Mouse (Mus musculus): ENCODE measurements around the gene Odf2l. TPM values are rescaled to one million over a fixed set of nuclear protein-coding genes. Genes with fewer than 3 reads are reported as not detected.

Odf2l gene
- total RNA-seq, 2 experiments from 2014 or later = 17.6 to 30.1 TPM

DNA sequence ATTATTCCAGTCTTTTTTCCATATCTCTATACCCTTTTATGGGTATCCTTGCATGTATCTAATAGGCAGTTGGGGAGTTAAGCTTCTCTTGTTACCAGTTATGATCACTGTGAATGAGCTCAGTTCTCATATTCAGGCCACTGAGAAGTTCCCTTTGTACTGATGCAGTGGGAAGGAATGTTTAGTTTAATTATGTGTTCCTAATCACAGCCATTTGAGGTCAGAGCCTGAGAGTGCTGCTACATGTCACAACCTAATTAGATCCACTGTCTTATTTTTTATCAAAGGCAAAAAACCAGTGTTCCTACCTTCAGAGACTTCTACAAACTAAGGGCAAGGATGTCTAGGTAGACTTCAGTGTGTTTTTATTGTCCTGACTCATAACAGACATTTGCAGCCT is 11.0 kb downstream of the Odf2l start:
- DNase-seq (ENCODE audit: low spot score in 2 of 2) = no peak
- intact Hi-C loops (cut with DNase I) = loop anchor here (10.0 kb wide), 2 partner anchors 305 to 405 kb away; partner anchors contain the start of gene Sh3glb1

DNA sequence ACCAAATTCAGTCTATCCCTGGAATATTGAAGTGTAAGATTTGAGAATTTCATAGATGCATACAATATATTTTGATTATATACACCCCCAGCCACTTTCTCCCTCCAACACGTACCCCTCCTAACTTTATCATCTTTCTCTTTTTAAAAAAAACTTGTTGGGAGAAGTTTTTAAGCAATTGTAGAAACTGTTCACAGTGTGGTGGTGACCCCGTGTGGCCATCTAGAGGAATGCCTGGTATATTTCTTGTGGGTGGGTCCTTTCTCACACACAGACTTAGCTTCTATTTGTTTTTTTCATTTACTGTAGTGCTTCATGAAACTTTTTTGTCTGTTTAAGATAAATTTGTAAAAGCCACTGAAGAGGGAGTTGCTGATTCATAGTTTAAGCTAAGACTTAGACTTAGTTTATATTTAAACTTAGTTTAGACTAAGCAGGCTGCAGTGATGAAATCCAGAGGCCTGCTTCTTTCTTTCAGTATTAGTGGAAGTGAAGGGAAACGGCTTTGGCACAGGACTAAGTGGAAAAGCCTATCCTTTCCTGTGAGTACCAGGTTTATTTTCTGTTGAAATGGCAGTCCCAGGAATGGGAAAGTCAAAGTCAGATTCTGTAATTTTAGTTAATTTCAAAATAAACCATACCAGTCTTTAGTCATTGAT is 13.0 kb downstream of the Odf2l start:
- intact Hi-C loops (cut with DNase I) = loop anchor here (5.0 kb wide), 1 partner anchor 439 kb away; no protein-coding TSS in a partner anchor
- no peak for DNase-seq (ENCODE audit: low spot score in 2 of 2)

- DNase-seq (ENCODE audit: low spot score in 2 of 2) = no peak
- intact Hi-C loops (cut with DNase I) = no loop called here
Measured at GRCm38 (mm10) chr3:145140236-145140635, 21.8 kb downstream of the Odf2l start.

DNA sequence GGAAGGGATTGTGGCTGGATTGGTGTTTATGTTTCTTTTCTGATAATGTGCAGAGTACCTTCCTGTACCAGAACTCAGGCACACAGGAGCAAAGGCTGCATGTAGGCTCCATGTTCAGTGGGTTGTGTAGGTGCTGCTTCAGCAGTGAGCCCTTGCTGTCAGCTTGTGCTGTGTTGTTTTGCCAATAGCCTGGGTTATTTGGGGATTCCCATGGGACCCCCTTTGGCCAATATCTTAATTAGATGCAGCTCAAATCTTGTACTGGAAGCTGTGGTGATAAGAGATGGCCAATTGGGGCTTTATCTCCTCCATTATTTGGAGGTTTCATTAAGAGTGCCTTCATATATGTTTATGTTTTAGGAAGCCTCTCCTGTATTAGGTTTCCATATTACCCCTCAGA is 24.5 kb downstream of the Odf2l start:
- DNase-seq (ENCODE audit: low spot score in 2 of 2) = no peak
- intact Hi-C loops (cut with DNase I) = no loop called here

GRCm38 (mm10) chr3:145143856-145144255 is 25.5 kb downstream of the Odf2l start:
- intact Hi-C loops (cut with DNase I) = no loop called here
- DNase-seq (ENCODE audit: low spot score in 2 of 2) = no peak

GRCm38 (mm10) chr3:145146871-145147270 is 28.5 kb downstream of the Odf2l start:
- intact Hi-C loops (cut with DNase I) = no loop called here
- no peak for DNase-seq (ENCODE audit: low spot score in 2 of 2)

DNA sequence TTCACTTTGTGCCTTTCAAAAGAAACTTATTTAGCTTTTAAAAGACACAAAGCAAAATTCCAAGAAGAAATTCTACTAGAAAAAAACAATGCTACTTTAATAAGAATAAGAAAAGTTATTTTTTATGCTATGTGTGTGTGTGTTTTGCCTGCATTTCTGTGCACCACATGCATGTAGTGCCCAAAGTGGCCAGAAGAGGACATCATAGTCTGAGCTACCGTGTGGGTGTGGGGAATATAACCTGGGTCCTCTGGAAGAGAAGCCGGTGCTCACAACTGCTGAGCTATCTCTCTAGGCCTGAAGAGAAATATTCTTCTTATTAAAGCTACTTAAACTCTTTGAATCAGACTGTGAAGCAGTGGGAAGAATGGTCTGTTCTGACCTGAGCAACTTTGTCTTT is 29.1 kb downstream of the Odf2l start:
- no peak for DNase-seq (ENCODE audit: low spot score in 2 of 2)
- intact Hi-C loops (cut with DNase I) = no loop called here

- intact Hi-C loops (cut with DNase I) = no loop called here
- no peak for DNase-seq (ENCODE audit: low spot score in 2 of 2)
Measured at GRCm38 (mm10) chr3:145147952-145148351, 29.6 kb downstream of the Odf2l start.

DNA sequence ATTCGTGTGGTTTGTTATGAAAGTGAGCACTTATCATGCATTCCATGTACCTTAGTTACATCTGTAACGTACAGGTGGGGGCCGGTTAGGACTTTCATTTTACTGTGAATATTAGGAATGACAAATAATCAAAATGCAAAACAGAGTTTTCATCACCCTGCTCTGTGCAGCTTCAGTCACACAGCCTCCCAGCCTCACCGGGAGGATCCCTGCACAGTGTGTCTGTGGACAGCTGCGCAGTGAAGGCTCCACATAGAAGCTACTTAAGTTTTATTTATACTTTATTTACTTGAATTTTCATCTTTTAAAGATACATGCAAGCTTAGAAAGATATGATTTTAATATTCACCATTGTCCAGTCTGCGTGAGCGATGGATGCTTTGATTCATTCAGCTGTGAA is 32.7 kb downstream of the Odf2l start:
- intact Hi-C loops (cut with DNase I) = no loop called here
- no peak for DNase-seq (ENCODE audit: low spot score in 2 of 2)

DNA sequence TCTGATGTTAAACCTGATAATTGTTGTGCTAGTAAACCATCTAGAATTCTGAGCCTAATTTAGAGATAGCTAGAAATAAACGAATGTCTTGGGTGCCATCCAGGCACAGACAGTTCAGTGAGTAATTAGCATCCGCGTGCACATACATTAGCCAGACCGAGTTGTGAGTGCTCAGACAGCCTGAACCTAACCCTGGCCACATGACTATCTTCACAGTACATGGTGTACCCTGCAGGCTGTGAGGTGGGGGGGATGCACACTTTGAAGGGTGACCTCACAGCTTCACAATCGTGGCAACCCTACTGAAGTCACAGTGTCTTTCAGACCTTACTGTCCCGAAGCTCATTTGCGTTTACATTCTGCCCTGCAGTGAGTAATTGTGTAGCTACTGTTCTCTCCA is 33.5 kb downstream of the Odf2l start:
- intact Hi-C loops (cut with DNase I) = no loop called here
- DNase-seq (ENCODE audit: low spot score in 2 of 2) = no peak

DNA sequence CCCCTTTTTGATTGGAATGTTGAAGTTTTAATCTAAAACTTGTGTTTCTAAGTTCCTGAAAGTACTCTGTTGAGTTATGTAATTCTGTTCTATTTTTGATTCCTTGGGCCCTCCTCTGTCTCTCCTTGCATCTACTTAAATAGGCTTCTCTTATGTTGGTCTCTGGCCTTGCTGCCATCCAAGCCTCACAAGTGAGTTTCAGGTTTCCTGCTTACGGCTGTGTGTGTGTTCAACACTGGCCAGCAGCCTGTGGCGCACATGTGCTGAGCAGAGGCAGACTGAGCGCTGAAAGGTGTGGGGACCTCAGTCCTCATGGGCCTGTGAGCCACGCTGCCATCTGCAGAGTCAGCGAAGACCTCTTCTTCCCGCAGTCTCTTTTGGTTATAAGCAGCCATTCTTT is 38.5 kb downstream of the Odf2l start:
- intact Hi-C loops (cut with DNase I) = no loop called here
- no peak for DNase-seq (ENCODE audit: low spot score in 2 of 2)

GRCm38 (mm10) chr3:145158441-145158840 is 40.1 kb downstream of the Odf2l start:
- intact Hi-C loops (cut with DNase I) = no loop called here
- DNase-seq (ENCODE audit: low spot score in 2 of 2) = no peak

GRCm38 (mm10) chr3:145166741-145167140 is 48.4 kb downstream of the Odf2l start:
- intact Hi-C loops (cut with DNase I) = no loop called here
- no peak for DNase-seq (ENCODE audit: low spot score in 2 of 2)

DNA sequence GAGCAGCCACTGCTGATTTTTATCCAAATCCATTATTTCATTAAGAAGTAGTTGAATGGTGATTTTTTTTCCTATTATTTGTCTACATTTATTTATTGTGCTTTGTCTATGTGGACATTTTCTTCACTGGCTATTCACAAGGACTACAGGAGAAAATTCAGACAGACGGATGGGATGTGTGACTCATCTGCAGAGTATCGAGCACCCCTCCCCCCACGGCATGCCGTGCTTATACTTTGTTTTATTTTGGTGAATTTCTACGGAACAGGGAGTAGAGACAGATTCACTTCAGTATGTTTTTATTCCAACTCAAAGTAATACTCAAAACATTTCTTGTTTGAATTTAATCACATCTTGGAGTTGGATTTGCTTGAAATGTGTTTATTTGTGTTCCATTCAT is 49.4 kb downstream of the Odf2l start:
- no peak for DNase-seq (ENCODE audit: low spot score in 2 of 2)
- intact Hi-C loops (cut with DNase I) = no loop called here

DNA sequence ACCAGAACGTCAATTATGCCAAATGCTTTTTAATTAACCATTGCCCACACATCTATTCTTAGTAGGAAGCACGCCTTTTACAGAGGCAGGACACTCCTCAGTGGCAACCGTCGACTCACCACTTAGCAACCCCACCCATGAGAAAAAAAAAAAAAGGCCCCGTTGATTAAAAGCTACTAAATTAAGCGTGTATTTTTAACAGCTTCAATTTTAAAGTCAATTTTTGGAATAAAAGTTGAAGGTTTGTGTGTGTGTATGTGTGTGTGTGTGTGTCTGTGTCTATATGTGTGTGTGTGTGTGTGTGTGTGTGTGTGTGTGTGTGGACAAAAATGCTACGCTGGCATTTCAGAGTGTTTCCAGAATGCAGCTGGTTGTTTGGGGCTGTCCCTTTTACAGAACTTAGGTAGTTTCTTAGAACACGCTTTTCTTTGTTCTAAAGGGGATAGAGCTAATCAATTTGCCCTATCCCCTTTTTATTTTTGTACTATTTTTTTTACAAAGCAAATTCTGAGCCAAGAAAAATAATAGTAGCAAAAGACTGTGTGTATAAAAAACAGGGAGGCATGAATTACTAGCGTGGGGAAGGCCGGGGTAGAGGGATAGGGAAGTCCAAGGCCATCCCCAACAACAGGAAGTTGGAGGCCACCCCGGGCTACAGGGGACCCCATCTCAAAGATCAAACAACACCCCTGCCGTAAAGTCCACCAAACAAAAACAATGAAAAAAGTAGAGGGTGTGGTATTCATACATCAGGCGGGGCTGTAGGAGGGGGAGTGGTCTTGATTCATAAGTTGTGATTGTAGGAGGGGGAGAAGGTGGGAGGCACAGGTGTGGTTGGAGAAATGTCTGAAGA is 50.7 kb downstream of the Odf2l start:
- no peak for DNase-seq (ENCODE audit: low spot score in 2 of 2)
- intact Hi-C loops (cut with DNase I) = no loop called here

DNA sequence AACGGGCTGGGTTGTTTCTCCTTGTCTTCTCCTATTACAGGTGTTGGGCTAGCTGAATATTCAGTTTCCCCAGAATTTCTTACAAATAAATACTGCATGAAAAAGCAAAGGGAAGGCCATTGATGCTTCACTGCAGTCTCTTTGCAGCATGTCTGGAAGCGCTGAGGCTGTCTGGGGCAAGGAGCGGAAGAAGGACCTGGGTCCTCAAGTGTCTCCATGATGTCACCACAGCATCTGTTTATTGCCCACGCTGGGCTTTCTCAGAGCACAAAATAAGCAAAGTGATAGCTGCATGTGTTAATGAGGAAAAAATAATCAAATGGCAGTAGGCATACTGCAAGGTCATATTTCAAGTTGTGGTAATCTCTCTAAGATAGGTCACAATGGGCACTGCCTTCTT is 51.6 kb downstream of the Odf2l start:
- DNase-seq (ENCODE audit: low spot score in 2 of 2) = no peak
- intact Hi-C loops (cut with DNase I) = no loop called here

DNA sequence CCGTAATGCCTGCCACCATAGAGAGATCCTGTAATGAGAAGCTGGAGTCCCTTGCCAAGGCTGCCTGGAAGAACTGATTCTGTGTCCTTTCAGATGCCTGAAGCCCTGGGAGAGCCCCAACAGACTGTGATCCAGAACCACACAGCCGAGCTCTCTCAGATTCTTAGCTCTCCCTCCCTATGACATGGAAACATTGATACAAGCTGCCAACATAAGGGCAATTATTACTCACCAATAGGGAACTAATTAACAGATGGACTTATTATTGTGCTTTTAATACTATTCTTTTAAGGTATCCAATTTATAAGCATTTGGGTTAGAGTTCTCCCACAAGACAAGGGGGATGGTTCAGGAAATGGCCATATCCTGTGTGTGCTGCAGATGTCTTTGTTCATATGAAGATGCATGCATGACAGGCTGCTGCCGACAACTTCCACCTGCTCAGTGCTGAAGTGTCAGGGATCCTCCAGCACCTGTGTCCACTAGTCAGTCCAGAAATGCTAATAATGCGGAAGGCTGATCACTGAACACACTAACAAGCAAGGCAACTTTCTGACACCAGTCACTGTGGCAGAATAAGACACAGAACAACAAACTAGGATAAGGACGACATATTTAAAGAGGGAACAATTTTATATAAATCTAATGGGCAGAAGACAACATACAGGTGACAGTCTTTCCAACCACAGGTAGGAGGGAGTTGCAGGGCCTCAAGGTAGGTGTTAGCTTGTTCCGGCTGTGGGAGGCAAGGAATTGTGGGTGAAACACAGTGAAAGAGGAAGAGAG is 52.4 kb downstream of the Odf2l start:
- intact Hi-C loops (cut with DNase I) = no loop called here
- no peak for DNase-seq (ENCODE audit: low spot score in 2 of 2)

GRCm38 (mm10) chr3:145171390-145172060 is 53.1 kb downstream of the Odf2l start:
- intact Hi-C loops (cut with DNase I) = no loop called here
- no peak for DNase-seq (ENCODE audit: low spot score in 2 of 2)

DNA sequence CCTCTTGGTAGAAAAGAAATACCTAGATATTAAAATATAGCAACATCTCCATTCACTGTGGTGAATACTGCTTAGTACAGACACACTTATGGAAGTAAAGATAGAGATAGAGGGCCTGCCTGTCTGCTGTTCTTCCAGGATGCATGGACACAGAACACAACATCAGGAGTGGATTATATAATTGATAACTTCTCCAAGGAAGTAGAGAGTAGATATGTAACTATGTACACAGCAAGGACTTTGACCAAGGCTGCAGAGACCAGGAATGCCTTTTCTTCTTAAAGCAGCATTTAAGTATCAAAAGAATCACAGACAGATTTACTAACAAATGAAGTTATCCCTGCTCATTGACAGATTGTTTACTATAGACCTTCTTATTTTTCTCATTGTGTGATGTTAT is 66.3 kb downstream of the Odf2l start:
- intact Hi-C loops (cut with DNase I) = no loop called here
- DNase-seq (ENCODE audit: low spot score in 2 of 2) = no peak

- intact Hi-C loops (cut with DNase I) = no loop called here
Measured at GRCm38 (mm10) chr3:145191972-145192371, 73.6 kb downstream of the Odf2l start.

More at GRCm38 (mm10) chr3:145191972-145192371, 73.6 kb downstream of the Odf2l start:
- DNase-seq (ENCODE audit: low spot score in 2 of 2) = no peak
